Mouse (Mus musculus) stomach, embryonic 15.5 days (tissue): ENCODE results near the gene Zfp979. TPM values are rescaled to one million over a fixed set of nuclear protein-coding genes. Genes with fewer than 3 reads are reported as not detected.
"Not testable (repeated sequence)": the region's sequence is repeated elsewhere in the genome, so short reads cannot be mapped to it uniquely, and the experiment has no call there.

ENCODE experiments used
- ATAC-seq: fragments of 200-750 bp; cut with Nextera tagmentation; 2 replicates; pipeline ENCODE4 v1.8.0; 2017; ENCODE audit warnings: low read depth, moderate number of reproducible peaks, moderate TSS enrichment; ENCODE audit not compliant: insufficient read depth, low FRiP score
- H3K27ac ChIP-seq: fragments of 300-500 bp; sonication (generic); 2 replicates; pipeline ENCODE4 v1.5.1; 2015; ENCODE audit warnings: mild to moderate bottlenecking, inconsistent platforms
- H3K27me3 ChIP-seq: fragments of 300-500 bp; sonication (generic); replicated peaks from 2 replicates; pipeline ENCODE4 v1.6.1; 2015; ENCODE audit warnings: inconsistent platforms
- H3K36me3 ChIP-seq: fragments of 300-500 bp; sonication (generic); 2 replicates; pipeline ENCODE4 v1.6.1; 2015; ENCODE audit warnings: inconsistent platforms
- H3K4me1 ChIP-seq: fragments of 300-500 bp; sonication (generic); 2 replicates; pipeline ENCODE4 v1.6.1; 2015; ENCODE audit warnings: inconsistent platforms
- H3K4me2 ChIP-seq: fragments of 300-500 bp; sonication (generic); 2 replicates; pipeline ENCODE4 v1.6.1; 2015; ENCODE audit warnings: mild to moderate bottlenecking, inconsistent platforms
- H3K4me3 ChIP-seq: fragments of 300-500 bp; sonication (generic); replicated peaks from 2 replicates; pipeline ENCODE4 v1.5.1; 2015; ENCODE audit warnings: inconsistent platforms
- H3K9ac ChIP-seq: fragments of 300-500 bp; sonication (generic); 2 replicates; pipeline ENCODE4 v1.6.1; 2015; ENCODE audit warnings: inconsistent platforms
- H3K9me3 ChIP-seq: fragments of 300-500 bp; sonication (generic); 2 replicates; pipeline ENCODE4 v1.6.1; 2016; ENCODE audit warnings: inconsistent platforms
- WGBS: fragments of 180-500 bp; shearing (Covaris S2); methylation state at CpG from one replicate; pipeline ENCODE4 v1.1.7; 2015; 5-methylcytosine and 5-hydroxymethylcytosine counted together
- polyA plus RNA-seq: library from polyadenylated mRNA; unstranded; fragments of >200 nt; fragmentation: Nextera tagmentation; extraction: Ambion mirVana; gene quantifications from 2 replicates; pipeline ENCODE4 v1.2.1, GENCODE M21; 2015

Zfp979 gene
- 2.4 and 2.6 TPM in 2 replicates for polyA plus RNA-seq

DNA sequence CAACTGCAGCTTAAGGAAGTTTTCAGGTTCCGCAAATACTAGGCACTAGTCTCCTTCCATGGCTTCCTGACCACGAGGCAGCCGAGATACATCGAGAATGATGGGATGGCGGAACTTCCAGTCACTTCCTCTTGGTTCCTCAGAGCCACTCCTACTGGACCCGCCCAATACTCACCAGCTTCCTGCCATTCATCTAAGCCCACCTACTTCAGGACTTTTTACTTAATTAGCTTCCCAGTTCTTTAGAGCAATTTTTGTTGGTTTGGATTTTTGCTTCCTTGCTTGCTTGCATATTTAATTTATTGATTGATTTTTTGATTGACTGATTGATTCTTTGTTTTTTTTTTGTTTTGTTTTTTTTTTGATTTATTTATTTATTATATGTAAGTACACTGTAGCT is at the start of gene Zfp979:
TSS of gene Zfp979 (minus strand) at position 101 of the 400 bp plus-strand sequence.
- not testable (repeated sequence) for H3K4me3 ChIP-seq, H3K27me3 ChIP-seq, H3K4me2 ChIP-seq, H3K27ac ChIP-seq, H3K36me3 ChIP-seq, H3K9me3 ChIP-seq, ATAC-seq, H3K9ac ChIP-seq, H3K4me1 ChIP-seq
- no CpG with 5 or more reads among the region's 6 CpGs for WGBS

DNA sequence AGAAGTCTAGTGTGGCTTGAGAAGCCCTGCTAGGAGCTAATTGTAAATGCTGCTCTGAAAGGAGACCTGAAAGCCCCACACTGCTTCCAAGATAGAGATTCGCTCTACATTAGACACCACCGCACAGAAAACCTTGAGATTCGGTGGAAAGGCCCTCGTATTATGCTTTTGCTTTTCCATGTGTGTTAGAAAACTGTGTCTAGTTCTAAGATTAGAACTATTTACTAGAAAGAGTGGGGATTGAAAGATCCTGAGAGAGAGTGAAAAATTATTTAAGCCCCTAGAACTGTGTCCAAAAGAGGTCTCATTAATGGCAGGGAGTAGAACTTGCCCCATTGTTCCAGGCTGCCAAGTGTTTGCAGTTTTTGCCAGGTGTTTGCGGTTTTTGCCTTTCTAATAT is 12.9 kb upstream of the Zfp979 start:
- H3K4me1 ChIP-seq, H3K36me3 ChIP-seq, H3K27me3 ChIP-seq, ATAC-seq, H3K9me3 ChIP-seq, H3K27ac ChIP-seq, H3K4me3 ChIP-seq, H3K4me2 ChIP-seq, H3K9ac ChIP-seq: not testable (repeated sequence)
- WGBS, result 83% methylated on average over 5 of the region's 5 CpGs

DNA sequence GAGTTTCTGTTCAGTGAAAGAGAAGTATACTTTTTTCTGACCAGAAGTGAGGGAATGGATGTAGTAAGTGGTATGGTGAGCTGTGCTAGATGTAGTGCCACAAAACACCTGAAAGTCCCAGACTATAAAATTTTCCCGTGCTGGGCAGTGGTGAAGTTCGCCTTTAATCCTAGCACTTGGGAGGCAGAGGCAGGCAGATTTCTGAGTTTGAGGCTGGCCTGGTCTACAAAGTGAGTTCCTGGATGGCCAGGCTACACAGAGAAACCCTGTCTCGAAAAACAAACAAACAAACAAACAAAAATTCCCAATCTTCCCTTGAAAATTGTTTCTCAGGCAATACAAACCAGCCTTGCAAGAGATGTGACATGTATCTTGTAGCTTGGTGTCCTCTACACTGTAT is 5.1 kb upstream of the Zfp979 start:
- not testable (repeated sequence) for H3K4me3 ChIP-seq, H3K4me2 ChIP-seq, H3K36me3 ChIP-seq, H3K9ac ChIP-seq, ATAC-seq, H3K9me3 ChIP-seq, H3K4me1 ChIP-seq, H3K27ac ChIP-seq, H3K27me3 ChIP-seq
- no CpG with 5 or more reads among the region's 3 CpGs for WGBS

DNA sequence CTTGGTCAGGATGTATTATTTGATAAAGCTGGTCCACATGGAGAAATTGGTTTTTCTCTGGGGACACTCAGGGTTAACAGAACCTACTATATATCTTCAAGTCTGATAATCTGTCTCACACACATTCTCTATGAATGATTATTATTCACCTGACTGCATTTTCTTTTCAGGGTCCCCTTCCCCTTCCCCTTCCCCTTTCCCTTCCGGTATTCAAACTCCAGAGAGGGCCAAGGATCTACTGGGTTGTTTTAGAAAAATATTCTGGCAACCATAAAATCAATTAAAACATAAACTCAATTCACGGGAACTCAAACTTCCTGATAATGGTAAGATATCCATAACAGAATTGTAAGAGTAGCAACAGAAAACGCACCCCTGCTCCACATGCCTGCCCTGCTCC is 381 bp downstream of the Zfp979 start:
- ATAC-seq, H3K4me2 ChIP-seq, H3K4me3 ChIP-seq, H3K4me1 ChIP-seq, H3K9ac ChIP-seq, H3K9me3 ChIP-seq, H3K27ac ChIP-seq, H3K36me3 ChIP-seq, H3K27me3 ChIP-seq: not testable (repeated sequence)
- WGBS, result 46% methylated on average over 2 of the region's 3 CpGs

DNA sequence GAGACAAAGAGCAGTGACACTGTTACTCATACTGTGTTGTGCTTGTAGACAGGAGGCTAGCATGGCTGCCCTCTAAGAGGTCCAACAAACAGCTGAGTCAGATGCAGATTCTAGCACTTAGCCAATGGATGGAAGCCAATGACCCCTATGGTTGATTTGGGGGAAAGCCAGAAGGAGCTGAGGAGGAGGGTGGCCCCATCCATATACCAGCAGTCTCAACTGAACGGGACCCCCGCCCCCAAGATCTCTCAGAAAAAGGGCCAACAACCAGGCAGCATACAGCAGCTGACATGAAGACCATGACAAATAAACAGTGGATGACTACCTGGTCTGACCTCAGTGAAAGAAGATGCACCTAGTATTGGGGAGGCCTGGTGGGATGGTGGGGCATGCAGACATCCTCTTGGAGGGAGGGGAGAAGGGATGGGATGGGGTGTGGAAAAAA is 8.5 kb downstream of the Zfp979 start:
- not testable (repeated sequence) for H3K27me3 ChIP-seq, H3K4me2 ChIP-seq, H3K9ac ChIP-seq, H3K4me1 ChIP-seq, H3K9me3 ChIP-seq, H3K27ac ChIP-seq, H3K36me3 ChIP-seq, H3K4me3 ChIP-seq
- peak; percentile 72 for ATAC-seq
- WGBS, result no CpG with 5 or more reads among the region's 2 CpGs

DNA sequence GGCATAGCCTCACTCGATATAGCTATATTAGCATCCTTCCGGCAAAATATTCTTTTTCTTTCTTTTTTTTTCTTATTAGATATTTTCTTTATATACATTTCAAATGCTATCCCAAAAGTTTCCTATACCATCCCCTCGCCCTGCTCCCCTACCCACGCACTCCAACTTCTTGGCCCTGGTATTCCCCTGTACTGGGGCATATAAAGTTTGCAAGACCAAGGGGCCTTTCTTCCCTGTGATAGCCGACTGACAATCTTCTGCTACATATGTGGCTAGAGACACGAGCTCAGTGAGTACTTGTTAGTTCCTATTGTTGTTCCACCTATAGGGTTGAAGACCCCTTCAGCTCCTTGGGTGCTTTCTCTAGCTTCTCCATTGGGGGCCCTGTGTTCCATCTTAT is 35.8 kb downstream of the Zfp979 start:
- not testable (repeated sequence) for H3K4me2 ChIP-seq, H3K4me1 ChIP-seq, H3K27me3 ChIP-seq, H3K9ac ChIP-seq, H3K27ac ChIP-seq, H3K4me3 ChIP-seq, ATAC-seq, H3K36me3 ChIP-seq, H3K9me3 ChIP-seq
- 82% methylated on average over 6 of the region's 6 CpGs for WGBS

DNA sequence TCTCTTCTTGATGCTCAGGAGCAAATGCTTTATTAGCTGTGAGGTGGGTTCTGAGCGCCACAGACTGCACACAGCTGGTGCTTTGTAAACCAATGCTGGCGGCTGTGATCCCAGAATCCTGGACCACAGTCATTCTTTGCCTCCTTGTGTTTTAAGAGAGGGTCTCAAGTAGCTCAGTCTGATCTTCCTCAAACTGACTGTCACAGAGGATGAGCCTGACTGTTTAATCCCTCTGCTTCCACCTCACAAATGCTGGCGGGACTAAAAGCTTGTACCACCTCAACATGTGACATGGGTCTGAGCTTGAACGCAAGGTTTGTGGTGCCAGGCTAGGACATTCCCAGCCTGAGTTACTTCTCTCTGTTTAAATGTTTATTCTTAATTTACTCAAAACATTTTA is 36.8 kb downstream of the Zfp979 start:
- Histone ChIP-seq H3K9ac (no peak overlapping the region), H3K27ac (no peak overlapping the region), H3K9me3 (no peaks in the 10 kb centered on the region), H3K4me1 (no peaks in the 10 kb centered on the region), H3K27me3 (no peaks in the 10 kb centered on the region), H3K4me2 (no peak overlapping the region), H3K4me3 (no peak overlapping the region), H3K36me3 (no peaks in the 10 kb centered on the region)
- ATAC-seq, result no peak
- 73% methylated on average over 4 of the region's 4 CpGs for whole genome bisulfite sequencing

DNA sequence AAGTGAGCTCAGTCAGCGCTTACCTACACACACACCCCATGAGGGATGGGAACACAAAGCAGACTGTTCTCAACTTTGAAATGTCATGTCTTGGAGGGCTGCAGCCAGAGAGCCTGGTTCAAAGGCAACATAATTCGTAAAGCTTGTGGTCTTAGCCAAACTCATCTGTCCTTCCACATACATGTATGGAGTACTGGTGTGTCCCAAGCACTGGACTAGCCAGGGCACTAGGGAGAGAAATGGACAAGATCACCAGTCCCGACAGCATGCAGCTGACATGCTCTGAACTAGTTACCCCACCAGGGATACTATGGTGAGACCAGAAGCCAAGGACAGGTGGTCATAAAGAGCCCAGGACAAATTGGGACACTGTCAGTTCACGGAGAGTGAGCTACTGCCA is 38.5 kb downstream of the Zfp979 start:
- ATAC-seq, result no peak
- H3K4me3 ChIP-seq, result no peak overlapping the region
- no peak overlapping the region for H3K4me2 ChIP-seq
- no peak overlapping the region for H3K9ac ChIP-seq
- H3K27me3 ChIP-seq, result no peaks in the 10 kb centered on the region
- no peaks in the 10 kb centered on the region for H3K36me3 ChIP-seq
- no peaks in the 10 kb centered on the region for H3K4me1 ChIP-seq
- WGBS, result 75% methylated on average over 4 of the region's 4 CpGs
- no peak overlapping the region for H3K27ac ChIP-seq
- H3K9me3 ChIP-seq, result no peaks in the 10 kb centered on the region

DNA sequence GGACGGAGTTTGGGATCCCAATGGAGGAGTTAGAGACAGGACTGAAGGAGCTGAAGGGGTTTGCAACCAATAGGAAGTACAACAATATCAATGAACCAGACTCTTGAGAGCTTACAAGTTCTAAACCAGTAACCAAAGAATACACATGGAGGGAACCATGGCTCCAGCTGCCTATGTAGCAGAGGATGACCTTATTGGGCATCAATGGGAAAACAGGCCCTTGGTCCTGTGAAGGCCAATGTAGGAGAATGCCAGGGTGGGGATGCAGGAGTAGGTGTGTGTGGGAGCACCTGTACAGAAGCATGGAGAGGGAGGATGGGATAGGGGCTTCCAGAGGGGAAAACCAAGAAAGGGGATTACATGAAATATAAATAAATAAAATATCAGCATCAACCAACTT is 40.4 kb downstream of the Zfp979 start:
- Histone ChIP-seq H3K4me2 (no peak overlapping the region), H3K36me3 (no peaks in the 10 kb centered on the region), H3K27ac (no peak overlapping the region), H3K27me3 (no peaks in the 10 kb centered on the region), H3K4me1 (no peaks in the 10 kb centered on the region), H3K9me3 (no peaks in the 10 kb centered on the region), H3K4me3 (no peak overlapping the region), H3K9ac (no peak overlapping the region)
- WGBS, result 46% methylated on average over 1 of the region's 1 CpGs
- ATAC-seq, result no peak

DNA sequence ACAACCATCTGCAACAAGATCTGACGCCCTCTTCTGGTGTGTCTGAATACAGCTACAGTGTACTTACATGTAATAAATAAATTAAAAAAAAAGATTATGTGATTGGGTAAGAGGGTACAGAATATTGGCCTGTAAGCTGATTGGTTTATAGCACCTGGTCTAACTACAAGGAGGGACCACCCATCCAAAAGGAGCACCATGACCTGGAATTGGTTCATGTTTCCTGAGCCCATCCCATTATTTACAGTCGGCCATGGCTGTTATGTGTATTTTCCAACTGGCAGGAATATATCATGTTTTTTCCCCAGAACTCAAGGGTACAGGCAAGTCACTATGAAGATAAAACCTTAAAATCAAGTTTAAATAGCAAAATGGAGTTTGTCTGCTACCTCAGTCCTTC is 43.5 kb downstream of the Zfp979 start:
- Histone ChIP-seq H3K36me3 (no peaks in the 10 kb centered on the region), H3K27me3 (no peaks in the 10 kb centered on the region), H3K27ac (no peak overlapping the region), H3K4me3 (no peak overlapping the region), H3K9me3 (no peaks in the 10 kb centered on the region), H3K9ac (no peak overlapping the region), H3K4me2 (no peak overlapping the region), H3K4me1 (no peaks in the 10 kb centered on the region)
- peak; percentile 44; the same call in 1 of the 2 replicates for ATAC-seq
- 55% methylated on average over 2 of the region's 2 CpGs for WGBS

DNA sequence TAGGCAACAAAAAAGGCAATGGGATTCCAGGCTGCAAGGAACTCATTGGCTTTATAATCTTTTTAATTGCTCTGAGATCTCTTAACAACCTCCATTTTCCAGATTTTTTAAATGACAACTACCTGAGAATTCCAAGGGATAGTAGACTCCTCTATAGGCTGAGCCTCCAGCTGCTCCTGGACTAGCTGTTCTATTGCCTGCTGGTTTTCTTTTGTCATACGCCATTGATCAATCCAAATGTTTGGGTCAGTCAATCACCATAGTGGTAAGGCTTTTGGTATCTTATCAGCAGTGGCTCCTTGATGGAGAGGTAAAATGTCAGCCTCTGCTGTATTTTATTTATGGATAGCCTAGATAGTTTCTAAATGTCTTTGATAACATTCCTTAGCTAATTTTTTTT is 44.6 kb downstream of the Zfp979 start:
- Histone ChIP-seq H3K9me3 (no peaks in the 10 kb centered on the region), H3K4me2 (no peak overlapping the region), H3K4me3 (no peak overlapping the region), H3K9ac (no peak overlapping the region), H3K27me3 (no peaks in the 10 kb centered on the region), H3K4me1 (no peaks in the 10 kb centered on the region), H3K27ac (no peak overlapping the region), H3K36me3 (no peaks in the 10 kb centered on the region)
- no peak for ATAC-seq
- WGBS, result 47% methylated on average over 1 of the region's 1 CpGs

DNA sequence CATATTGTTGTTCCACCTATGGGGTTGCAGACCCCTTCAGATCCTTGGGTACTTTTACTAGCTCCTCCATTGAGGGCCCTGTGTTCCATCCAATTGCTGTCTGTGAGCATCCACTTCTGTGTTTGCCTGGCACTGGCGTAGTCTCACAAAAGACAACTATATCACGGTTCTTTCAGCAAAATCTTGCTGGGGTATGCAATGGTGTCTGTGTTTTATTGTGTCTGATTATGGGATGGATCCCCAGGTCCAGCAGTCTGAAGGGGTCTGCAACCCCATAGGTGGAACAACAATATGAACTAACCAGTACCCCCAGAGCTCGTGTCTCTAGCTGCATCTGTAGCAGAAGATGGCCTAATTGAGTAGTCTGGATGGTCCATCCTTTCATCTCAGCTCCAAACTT is 47.7 kb downstream of the Zfp979 start:
- H3K4me1 ChIP-seq, ATAC-seq, H3K9ac ChIP-seq, H3K27me3 ChIP-seq, H3K4me3 ChIP-seq, H3K4me2 ChIP-seq, H3K36me3 ChIP-seq, H3K27ac ChIP-seq, H3K9me3 ChIP-seq: not testable (repeated sequence)
- 82% methylated on average over 3 of the region's 3 CpGs for WGBS
